In the genomic region with DNA sequence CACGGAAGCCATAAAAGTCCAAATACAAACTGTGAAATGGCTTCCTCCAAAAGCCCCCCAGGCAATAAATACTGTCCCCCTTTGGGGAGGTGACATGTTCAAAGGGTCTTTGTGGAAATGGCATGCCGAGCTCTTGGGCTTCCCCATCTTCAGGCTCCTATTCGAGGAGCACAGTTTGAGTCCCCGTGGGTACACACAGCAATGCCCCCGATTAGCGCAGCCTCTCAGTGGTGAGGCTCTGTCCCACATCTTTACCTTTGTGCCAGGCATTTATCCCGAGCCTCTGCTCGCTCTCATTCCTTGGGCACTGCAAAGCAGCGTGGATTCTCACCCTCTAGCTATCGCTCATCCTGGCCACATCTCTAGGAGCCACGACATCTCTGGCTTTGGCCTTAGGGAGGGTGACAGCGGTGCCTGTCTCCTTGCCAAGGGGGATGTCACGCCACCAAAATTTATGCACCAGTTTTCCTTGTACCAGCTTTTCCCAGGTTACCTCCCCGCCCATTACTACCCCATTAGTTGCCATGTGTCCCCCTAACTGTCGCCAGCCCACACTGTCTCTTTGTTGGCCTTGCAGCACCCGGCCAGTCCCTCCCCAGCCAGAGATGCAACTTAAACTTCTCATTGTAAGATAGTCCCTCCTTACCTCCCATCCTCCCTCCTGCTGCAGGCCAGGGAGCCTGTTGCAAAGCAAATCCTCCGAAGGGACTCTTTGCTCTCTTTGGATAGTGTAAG, we compare ENCODE assay signal across 23 mouse cellular contexts. TPM values are rescaled to one million over a fixed set of nuclear protein-coding genes. Genes with fewer than 3 reads are reported as not detected.
A peak's percentile ranks its signal among the peaks of the same experiment; 100 is the strongest.
DNase-seq lines count a peak whose midpoint lies in the region; ATAC-seq and TF ChIP-seq lines count a peak whose summit lies in the region.
"Had no signal": no experiment of that assay in that cellular context is flagged by ENCODE, and none has a peak within 500 bp of the region (broad histone marks: within the 10 kb centered on the region; RNA-seq: fewer than 3 reads in every experiment).

No protein-coding gene starts in this region.

- H3K4me3 ChIP-seq in midbrain, embryonic 10.5 days, result peak overlapping the region; percentile 5; the same call in 1 of the 2 replicates
- no peak overlapping the region for H3K4me3 ChIP-seq in midbrain, postnatal 0 days (ENCODE audit: low read depth, low read length)
- no peak overlapping the region for H3K4me3 ChIP-seq in hindbrain, embryonic 12.5 days
- no peak overlapping the region for H3K4me3 ChIP-seq in midbrain, embryonic 12.5 days
- no peak overlapping the region for H3K4me3 ChIP-seq in neural tube, embryonic 14.5 days (ENCODE audit: low read depth, low read length)
- H3K4me3 ChIP-seq in forebrain, embryonic 13.5 days, result no peak overlapping the region
- H3K4me3 ChIP-seq: heart, adult 2 months; heart, embryonic 13.5 days; kidney, embryonic 15.5 days; left cerebral cortex, adult 2 months; liver, embryonic 13.5 days; stomach, embryonic 15.5 days had no signal

- peaks cover 85% of the 10 kb centered on the region for H3K27me3 ChIP-seq in midbrain, embryonic 10.5 days (ENCODE audit: low read depth, poor library complexity, severe bottlenecking)
- H3K27me3 ChIP-seq in midbrain, postnatal 0 days (ENCODE audit: insufficient read depth, low read length), result no peaks in the 10 kb centered on the region
- peaks cover 31% of the 10 kb centered on the region for H3K27me3 ChIP-seq in hindbrain, embryonic 12.5 days
- H3K27me3 ChIP-seq in midbrain, embryonic 12.5 days, result peaks cover 41% of the 10 kb centered on the region
- H3K27me3 ChIP-seq in neural tube, embryonic 14.5 days (ENCODE audit: control insufficient read depth, insufficient read depth, low read length), result no peaks in the 10 kb centered on the region
- H3K27me3 ChIP-seq in forebrain, embryonic 13.5 days, result no peaks in the 10 kb centered on the region
- H3K27me3 ChIP-seq: stomach, embryonic 15.5 days had no signal

- peaks cover 64% of the 10 kb centered on the region for H3K4me1 ChIP-seq in midbrain, embryonic 10.5 days
- peaks cover 4% of the 10 kb centered on the region; the same call in 1 of the 2 replicates for H3K4me1 ChIP-seq in midbrain, postnatal 0 days (ENCODE audit: insufficient read depth, low read length)
- H3K4me1 ChIP-seq in hindbrain, embryonic 12.5 days, result peaks cover 38% of the 10 kb centered on the region
- peaks cover 28% of the 10 kb centered on the region for H3K4me1 ChIP-seq in midbrain, embryonic 12.5 days
- peaks cover 23% of the 10 kb centered on the region for H3K4me1 ChIP-seq in neural tube, embryonic 14.5 days (ENCODE audit: control insufficient read depth, insufficient read depth, low read length)
- H3K4me1 ChIP-seq in forebrain, embryonic 13.5 days, result peaks cover 33% of the 10 kb centered on the region
- H3K4me1 ChIP-seq: liver, embryonic 13.5 days; stomach, embryonic 15.5 days had no signal

- no peaks in the 10 kb centered on the region for H3K36me3 ChIP-seq in midbrain, embryonic 10.5 days
- H3K36me3 ChIP-seq in midbrain, postnatal 0 days (ENCODE audit: insufficient read depth, low read length), result no peaks in the 10 kb centered on the region
- no peaks in the 10 kb centered on the region for H3K36me3 ChIP-seq in hindbrain, embryonic 12.5 days
- no peaks in the 10 kb centered on the region for H3K36me3 ChIP-seq in midbrain, embryonic 12.5 days
- no peaks in the 10 kb centered on the region for H3K36me3 ChIP-seq in neural tube, embryonic 14.5 days (ENCODE audit: control insufficient read depth, insufficient read depth, low read length)
- H3K36me3 ChIP-seq in forebrain, embryonic 13.5 days (ENCODE audit: poor library complexity, severe bottlenecking), result no peaks in the 10 kb centered on the region; the same call in 1 of the 2 replicates
- H3K36me3 ChIP-seq: heart, embryonic 13.5 days; kidney, embryonic 15.5 days; liver, embryonic 13.5 days; stomach, embryonic 15.5 days had no signal

- peak overlapping the region; percentile 79 for H3K27ac ChIP-seq in midbrain, embryonic 10.5 days (replicated peaks)
- no peak overlapping the region for H3K27ac ChIP-seq in midbrain, postnatal 0 days (ENCODE audit: low read depth, low read length)
- H3K27ac ChIP-seq in hindbrain, embryonic 12.5 days, result peak overlapping the region; percentile 76
- H3K27ac ChIP-seq in midbrain, embryonic 12.5 days (replicated peaks), result peak overlapping the region; percentile 1; the same call in 1 of the 2 replicates
- peak overlapping the region; percentile 66; the same call in 1 of the 2 replicates for H3K27ac ChIP-seq in neural tube, embryonic 14.5 days (ENCODE audit: low read depth, low read length)
- no peak overlapping the region for H3K27ac ChIP-seq in forebrain, embryonic 13.5 days
- H3K27ac ChIP-seq: heart, adult 2 months; heart, embryonic 13.5 days; kidney, embryonic 15.5 days; left cerebral cortex, adult 2 months; liver, embryonic 13.5 days; stomach, embryonic 15.5 days had no signal

- 66% methylated on average over 17 of the region's 17 CpGs for WGBS in midbrain, embryonic 10.5 days
- whole genome bisulfite sequencing in midbrain, postnatal 0 days, result 56% methylated on average over 17 of the region's 17 CpGs
- WGBS in hindbrain, embryonic 12.5 days, result 51% methylated on average over 17 of the region's 17 CpGs
- WGBS in midbrain, embryonic 12.5 days, result 60% methylated on average over 17 of the region's 17 CpGs
- 15% methylated on average over 17 of the region's 17 CpGs for WGBS in neural tube, embryonic 14.5 days
- 67% methylated on average over 17 of the region's 17 CpGs for WGBS in forebrain, embryonic 13.5 days

- no peak for ATAC-seq in midbrain, postnatal 0 days (ENCODE audit: low FRiP score)
- 0 out of 2 replicates have a peak, but pooled peaks have one; percentile 14 for ATAC-seq in hindbrain, embryonic 12.5 days (ENCODE audit: low FRiP score)
- ATAC-seq in midbrain, embryonic 12.5 days (ENCODE audit: low FRiP score, low read depth), result no peak
- peak; percentile 65 for ATAC-seq in neural tube, embryonic 14.5 days (ENCODE audit: low read depth)
- no peak for ATAC-seq in forebrain, embryonic 13.5 days
- ATAC-seq: forebrain, embryonic 16.5 days had no signal

- no peak overlapping the region for H3K4me2 ChIP-seq in midbrain, postnatal 0 days (ENCODE audit: low read depth, low read length, poor library complexity, severe bottlenecking)
- no peak overlapping the region for H3K4me2 ChIP-seq in hindbrain, embryonic 12.5 days (replicated peaks)
- no peak overlapping the region for H3K4me2 ChIP-seq in midbrain, embryonic 12.5 days (replicated peaks)
- H3K4me2 ChIP-seq in neural tube, embryonic 14.5 days (ENCODE audit: low read depth, low read length), result no peak overlapping the region
- H3K4me2 ChIP-seq in forebrain, embryonic 13.5 days, result no peak overlapping the region
- H3K4me2 ChIP-seq: heart, embryonic 13.5 days; kidney, embryonic 15.5 days; liver, embryonic 13.5 days; stomach, embryonic 15.5 days had no signal

- DNase-seq in midbrain, embryonic 10.5 days (ENCODE audit: low spot score), result no peak
- no peak for DNase-seq in midbrain, postnatal 0 days (ENCODE audit: low spot score)
- DNase-seq in heart, adult 18-20 months, result no peak
- no peak for DNase-seq in lung, postnatal 36 days
- DNase-seq: cerebellum, adult 2 months; cerebellum, postnatal 25 days; gastrocnemius, postnatal 25 days; heart, adult 2 months; heart, postnatal 14 days; kidney, adult 11 months; liver, embryonic 13.5 days; lung, adult 2 months; lung, postnatal 14 days; thymus, postnatal 36 days had no signal

- no peaks in the 10 kb centered on the region for H3K9me3 ChIP-seq in midbrain, embryonic 10.5 days (replicated peaks)
- no peaks in the 10 kb centered on the region for H3K9me3 ChIP-seq in midbrain, postnatal 0 days (ENCODE audit: low read length)
- no peaks in the 10 kb centered on the region for H3K9me3 ChIP-seq in hindbrain, embryonic 12.5 days (replicated peaks)
- H3K9me3 ChIP-seq in midbrain, embryonic 12.5 days, result no peaks in the 10 kb centered on the region
- H3K9me3 ChIP-seq in neural tube, embryonic 14.5 days (ENCODE audit: control insufficient read depth, low read length), result no peaks in the 10 kb centered on the region
- H3K9me3 ChIP-seq in forebrain, embryonic 13.5 days (replicated peaks), result no peaks in the 10 kb centered on the region
- H3K9me3 ChIP-seq: heart, embryonic 13.5 days; kidney, embryonic 15.5 days; liver, embryonic 13.5 days; stomach, embryonic 15.5 days had no signal

- TF ChIP-seq CTCF in midbrain, postnatal 0 days (IDR thresholded peaks at IDR 0.05), result no peak

- H3K9ac ChIP-seq in midbrain, postnatal 0 days (replicated peaks; ENCODE audit: low read length, poor library complexity, severe bottlenecking), result no peak overlapping the region
- H3K9ac ChIP-seq in hindbrain, embryonic 12.5 days, result no peak overlapping the region
- H3K9ac ChIP-seq in midbrain, embryonic 12.5 days (replicated peaks), result no peak overlapping the region
- H3K9ac ChIP-seq in neural tube, embryonic 14.5 days (replicated peaks; ENCODE audit: low read depth, low read length), result no peak overlapping the region
- H3K9ac ChIP-seq in forebrain, embryonic 13.5 days, result no peak overlapping the region
- H3K9ac ChIP-seq: heart, embryonic 13.5 days; kidney, embryonic 15.5 days; liver, embryonic 13.5 days; stomach, embryonic 15.5 days had no signal

RNA-seq across cellular contexts. Expression of gene Slit1, which starts 37.2 kb away (rescaled TPM):
- 12.8 and 13.4 TPM in 2 replicates for polyA plus RNA-seq in midbrain, embryonic 10.5 days (2016; fragmentation: Nextera tagmentation; extraction: Ambion mirVana)
- 72.3 and 74.2 TPM in 2 replicates for total RNA-seq in midbrain, postnatal 0 days (2014; rRNA removed)
- polyA plus RNA-seq in midbrain, postnatal 0 days (2015; fragmentation: Nextera tagmentation; extraction: Ambion mirVana), result 15.4 and 17.0 TPM in 2 replicates
- 28.9 and 31.9 TPM in 2 replicates for polyA plus RNA-seq in hindbrain, embryonic 12.5 days (2016; fragmentation: Nextera tagmentation; extraction: Ambion mirVana)
- polyA plus RNA-seq in midbrain, embryonic 12.5 days (2016; fragmentation: Nextera tagmentation; extraction: Ambion mirVana), result 12.2 and 14.8 TPM in 2 replicates
- 38.5 and 53.5 TPM in 2 replicates for polyA plus RNA-seq in neural tube, embryonic 14.5 days (2014; fragmentation: Nextera tagmentation; extraction: Ambion mirVana)
- total RNA-seq in heart, adult 18-20 months (2021), result under 1 TPM; 0.07 to 0.08 TPM
- polyA plus RNA-seq in forebrain, embryonic 13.5 days (2015; fragmentation: Nextera tagmentation; extraction: Ambion mirVana), result 13.9 and 14.4 TPM in 2 replicates

Comparison
In these comparisons a context has a peak if more than half of its experiments do, and no peak if none do; other contexts are left out.
1. H3K27ac ChIP-seq: peak in midbrain, embryonic 10.5 days (single experiment), hindbrain, embryonic 12.5 days (single experiment), midbrain, embryonic 12.5 days (single experiment) and neural tube, embryonic 14.5 days (single experiment); none in midbrain, postnatal 0 days (single experiment) and forebrain, embryonic 13.5 days (single experiment).
2. ATAC-seq: peak in hindbrain, embryonic 12.5 days (single experiment) and neural tube, embryonic 14.5 days (single experiment); none in midbrain, postnatal 0 days (single experiment), midbrain, embryonic 12.5 days (single experiment) and forebrain, embryonic 13.5 days (single experiment).